Mouse (Mus musculus): Measurements from ENCODE around the gene Asrgl1. TPM values are rescaled to one million over a fixed set of nuclear protein-coding genes. Genes with fewer than 3 reads are reported as not detected.
A peak's percentile ranks its signal among the peaks of the same experiment; 100 is the strongest.

Asrgl1 gene
- polyA plus RNA-seq, 1 experiment from 2014 or later = 11.8 TPM

- Histone ChIP-seq H3K36me3 (ENCODE audit: control insufficient read depth, insufficient read depth, low read length) (no peaks in the 10 kb centered on the region), H3K9me3 (replicated peaks; ENCODE audit: control insufficient read depth, low read length) (no peaks in the 10 kb centered on the region), H3K4me3 (replicated peaks; ENCODE audit: low read length) (no peak overlapping the region), H3K4me2 (ENCODE audit: low read depth, low read length) (no peak overlapping the region), H3K27ac (ENCODE audit: low read length) (peak overlapping the region; percentile 73), H3K27me3 (ENCODE audit: control insufficient read depth, insufficient read depth, low read length) (no peaks in the 10 kb centered on the region), H3K9ac (ENCODE audit: low read length) (no peak overlapping the region; the same call in 1 of the 2 replicates), H3K4me1 (ENCODE audit: control insufficient read depth, insufficient read depth, low read length) (peaks cover 16% of the 10 kb centered on the region)
- ATAC-seq (ENCODE audit: insufficient read depth, low FRiP score) = peak; percentile 24
- 70% methylated on average over 1 of the region's 1 CpGs for WGBS
Measured at GRCm38 (mm10) chr19:9107379-9107755, 28.1 kb downstream of the Asrgl1 start.

- Histone ChIP-seq H3K36me3 (ENCODE audit: control insufficient read depth, insufficient read depth, low read length) (no peaks in the 10 kb centered on the region), H3K4me2 (ENCODE audit: low read depth, low read length) (no peak overlapping the region), H3K4me3 (replicated peaks; ENCODE audit: low read length) (no peak overlapping the region), H3K9ac (ENCODE audit: low read length) (peak overlapping the region; percentile 2; the same call in 1 of the 2 replicates), H3K4me1 (ENCODE audit: control insufficient read depth, insufficient read depth, low read length) (peaks cover 16% of the 10 kb centered on the region), H3K27ac (ENCODE audit: low read length) (peak overlapping the region; percentile 73), H3K9me3 (replicated peaks; ENCODE audit: control insufficient read depth, low read length) (no peaks in the 10 kb centered on the region), H3K27me3 (ENCODE audit: control insufficient read depth, insufficient read depth, low read length) (no peaks in the 10 kb centered on the region)
- ATAC-seq (ENCODE audit: insufficient read depth, low FRiP score) = peak; percentile 75; the same call in 1 of the 2 replicates
- 23% methylated on average over 4 of the region's 4 CpGs for WGBS
Measured at GRCm38 (mm10) chr19:9106751-9107378, 28.6 kb downstream of the Asrgl1 start.

GRCm38 (mm10) chr19:9106096-9106495, 29.3 kb downstream of the Asrgl1 start:
- peak overlapping the region; percentile 1; the same call in 1 of the 2 replicates for H3K9ac ChIP-seq (ENCODE audit: low read length)
- H3K4me2 ChIP-seq (ENCODE audit: low read depth, low read length) = no peak overlapping the region

GRCm38 (mm10) chr19:9105101-9105685, 30.2 kb downstream of the Asrgl1 start:
- Histone ChIP-seq H3K27ac (ENCODE audit: low read length) (peak overlapping the region; percentile 3; the same call in 1 of the 2 replicates), H3K4me1 (ENCODE audit: control insufficient read depth, insufficient read depth, low read length) (peaks cover 16% of the 10 kb centered on the region), H3K4me3 (replicated peaks; ENCODE audit: low read length) (no peak overlapping the region), H3K9me3 (replicated peaks; ENCODE audit: control insufficient read depth, low read length) (no peaks in the 10 kb centered on the region), H3K27me3 (ENCODE audit: control insufficient read depth, insufficient read depth, low read length) (no peaks in the 10 kb centered on the region), H3K4me2 (ENCODE audit: low read depth, low read length) (no peak overlapping the region), H3K9ac (ENCODE audit: low read length) (no peak overlapping the region), H3K36me3 (ENCODE audit: control insufficient read depth, insufficient read depth, low read length) (no peaks in the 10 kb centered on the region)
- 53% methylated on average over 3 of the region's 3 CpGs for WGBS
- ATAC-seq (ENCODE audit: insufficient read depth, low FRiP score) = no peak

More at GRCm38 (mm10) chr19:9106096-9106495, 29.3 kb downstream of the Asrgl1 start:
- Histone ChIP-seq H3K27me3 (ENCODE audit: control insufficient read depth, insufficient read depth, low read length) (no peaks in the 10 kb centered on the region), H3K9me3 (replicated peaks; ENCODE audit: control insufficient read depth, low read length) (no peaks in the 10 kb centered on the region), H3K4me3 (replicated peaks; ENCODE audit: low read length) (no peak overlapping the region), H3K27ac (ENCODE audit: low read length) (peak overlapping the region; percentile 73), H3K36me3 (ENCODE audit: control insufficient read depth, insufficient read depth, low read length) (no peaks in the 10 kb centered on the region), H3K4me1 (ENCODE audit: control insufficient read depth, insufficient read depth, low read length) (peaks cover 16% of the 10 kb centered on the region)
- ATAC-seq (ENCODE audit: insufficient read depth, low FRiP score) = peak; percentile 9; the same call in 1 of the 2 replicates
- WGBS = 37% methylated on average over 5 of the region's 5 CpGs

- 85% methylated on average over 4 of the region's 4 CpGs for WGBS
- H3K4me3 ChIP-seq (replicated peaks; ENCODE audit: low read length) = no peak overlapping the region
- peaks cover 16% of the 10 kb centered on the region for H3K4me1 ChIP-seq (ENCODE audit: control insufficient read depth, insufficient read depth, low read length)
- H3K9me3 ChIP-seq (replicated peaks; ENCODE audit: control insufficient read depth, low read length) = no peaks in the 10 kb centered on the region
- H3K27me3 ChIP-seq (ENCODE audit: control insufficient read depth, insufficient read depth, low read length) = no peaks in the 10 kb centered on the region
- H3K27ac ChIP-seq (ENCODE audit: low read length) = no peak overlapping the region
- H3K4me2 ChIP-seq (ENCODE audit: low read depth, low read length) = no peak overlapping the region
- no peaks in the 10 kb centered on the region for H3K36me3 ChIP-seq (ENCODE audit: control insufficient read depth, insufficient read depth, low read length)
- H3K9ac ChIP-seq (ENCODE audit: low read length) = no peak overlapping the region
- no peak for ATAC-seq (ENCODE audit: insufficient read depth, low FRiP score)
Measured at GRCm38 (mm10) chr19:9103986-9104385, 31.4 kb downstream of the Asrgl1 start.

GRCm38 (mm10) chr19:9101062-9101457, 34.4 kb downstream of the Asrgl1 start:
- Histone ChIP-seq H3K36me3 (ENCODE audit: control insufficient read depth, insufficient read depth, low read length) (no peaks in the 10 kb centered on the region), H3K27me3 (ENCODE audit: control insufficient read depth, insufficient read depth, low read length) (no peaks in the 10 kb centered on the region), H3K9ac (ENCODE audit: low read length) (no peak overlapping the region), H3K4me2 (ENCODE audit: low read depth, low read length) (no peak overlapping the region), H3K4me1 (ENCODE audit: control insufficient read depth, insufficient read depth, low read length) (no peaks in the 10 kb centered on the region), H3K9me3 (replicated peaks; ENCODE audit: control insufficient read depth, low read length) (no peaks in the 10 kb centered on the region), H3K4me3 (replicated peaks; ENCODE audit: low read length) (no peak overlapping the region), H3K27ac (ENCODE audit: low read length) (no peak overlapping the region)
- ATAC-seq (ENCODE audit: insufficient read depth, low FRiP score) = peak; percentile 58; the same call in 1 of the 2 replicates
- 61% methylated on average over 2 of the region's 2 CpGs for WGBS

GRCm38 (mm10) chr19:9100297-9101061, 35.0 kb downstream of the Asrgl1 start:
- Histone ChIP-seq H3K36me3 (ENCODE audit: control insufficient read depth, insufficient read depth, low read length) (no peaks in the 10 kb centered on the region), H3K27me3 (ENCODE audit: control insufficient read depth, insufficient read depth, low read length) (no peaks in the 10 kb centered on the region), H3K4me1 (ENCODE audit: control insufficient read depth, insufficient read depth, low read length) (no peaks in the 10 kb centered on the region), H3K27ac (ENCODE audit: low read length) (peak overlapping the region; percentile 15; the same call in 1 of the 2 replicates), H3K4me2 (ENCODE audit: low read depth, low read length) (no peak overlapping the region), H3K9ac (ENCODE audit: low read length) (no peak overlapping the region; the same call in 1 of the 2 replicates), H3K9me3 (replicated peaks; ENCODE audit: control insufficient read depth, low read length) (no peaks in the 10 kb centered on the region), H3K4me3 (replicated peaks; ENCODE audit: low read length) (no peak overlapping the region)
- ATAC-seq (ENCODE audit: insufficient read depth, low FRiP score) = no peak
- 72% methylated on average over 17 of the region's 17 CpGs for WGBS

GRCm38 (mm10) chr19:9099751-9100150, 35.7 kb downstream of the Asrgl1 start:
- H3K9ac ChIP-seq (ENCODE audit: low read length) = no peak overlapping the region
- no peak overlapping the region for H3K4me2 ChIP-seq (ENCODE audit: low read depth, low read length)
- no peaks in the 10 kb centered on the region for H3K36me3 ChIP-seq (ENCODE audit: control insufficient read depth, insufficient read depth, low read length)
- no peak overlapping the region for H3K27ac ChIP-seq (ENCODE audit: low read length)
- 83% methylated on average over 8 of the region's 8 CpGs for WGBS
- ATAC-seq (ENCODE audit: insufficient read depth, low FRiP score) = no peak
- H3K27me3 ChIP-seq (ENCODE audit: control insufficient read depth, insufficient read depth, low read length) = no peaks in the 10 kb centered on the region
- H3K9me3 ChIP-seq (replicated peaks; ENCODE audit: control insufficient read depth, low read length) = no peaks in the 10 kb centered on the region
- H3K4me3 ChIP-seq (replicated peaks; ENCODE audit: low read length) = no peak overlapping the region
- no peaks in the 10 kb centered on the region for H3K4me1 ChIP-seq (ENCODE audit: control insufficient read depth, insufficient read depth, low read length)

- Histone ChIP-seq H3K4me1 (ENCODE audit: control insufficient read depth, insufficient read depth, low read length) (no peaks in the 10 kb centered on the region), H3K4me3 (replicated peaks; ENCODE audit: low read length) (no peak overlapping the region), H3K9me3 (replicated peaks; ENCODE audit: control insufficient read depth, low read length) (no peaks in the 10 kb centered on the region), H3K36me3 (ENCODE audit: control insufficient read depth, insufficient read depth, low read length) (no peaks in the 10 kb centered on the region), H3K9ac (ENCODE audit: low read length) (no peak overlapping the region), H3K27me3 (ENCODE audit: control insufficient read depth, insufficient read depth, low read length) (no peaks in the 10 kb centered on the region), H3K4me2 (ENCODE audit: low read depth, low read length) (no peak overlapping the region), H3K27ac (ENCODE audit: low read length) (no peak overlapping the region)
- no peak for ATAC-seq (ENCODE audit: insufficient read depth, low FRiP score)
- 75% methylated on average over 13 of the region's 13 CpGs for WGBS
Measured at GRCm38 (mm10) chr19:9097441-9097840, 38.0 kb downstream of the Asrgl1 start.
